Mouse (Mus musculus) CD4-positive helper T cell, adult 2 months (primary cell): ENCODE data around the gene Ccin.

Experiments
- DNase-seq: peaks from one replicate; pipeline ENCODE4 v3.0.0-alpha.2; 2012; ENCODE audit warnings: low read depth, missing footprints, low spot score

Ccin gene

GRCm38 (mm10) chr4:43974914-43975616 lies 8.2 kb upstream of the Ccin start:
- DNase-seq, result no peak

- DNase-seq, result no peak
Measured at GRCm38 (mm10) chr4:43976223-43976740, 7.0 kb upstream of the Ccin start.

GRCm38 (mm10) chr4:43978521-43979443 lies 4.5 kb upstream of the Ccin start:
- DNase-seq, result no peak

- DNase-seq, result no peak
Measured at GRCm38 (mm10) chr4:43979746-43980145, 3.5 kb upstream of the Ccin start.

GRCm38 (mm10) chr4:43980236-43980635 lies 3.0 kb upstream of the Ccin start:
- DNase-seq, result no peak

- DNase-seq, result no peak
Measured at GRCm38 (mm10) chr4:43980846-43981245, 2.4 kb upstream of the Ccin start.

- no peak for DNase-seq
Measured at GRCm38 (mm10) chr4:43981251-43981650, 2.0 kb upstream of the Ccin start.

- DNase-seq, result peak; percentile 92
Measured at GRCm38 (mm10) chr4:43982053-43982732, 1.1 kb upstream of the Ccin start.

- DNase-seq, result no peak
Measured at GRCm38 (mm10) chr4:43983756-43984155, 473 bp downstream of the Ccin start.

- DNase-seq, result no peak
Measured at GRCm38 (mm10) chr4:43984326-43984725, 1.0 kb downstream of the Ccin start.

GRCm38 (mm10) chr4:43988976-43989375 lies 5.7 kb downstream of the Ccin start:
- no peak for DNase-seq

- DNase-seq, result no peak
Measured at GRCm38 (mm10) chr4:43993072-43993471, 9.8 kb downstream of the Ccin start.

GRCm38 (mm10) chr4:43994342-43994741 lies 11.1 kb downstream of the Ccin start:
- no peak for DNase-seq

- no peak for DNase-seq
Measured at GRCm38 (mm10) chr4:44003622-44004021, 20.3 kb downstream of the Ccin start.

- DNase-seq, result no peak
Measured at GRCm38 (mm10) chr4:44004126-44004525, 20.8 kb downstream of the Ccin start, which contains the start of gene Clta. Gene Clta (plus strand): TSS chr4:44004452.

GRCm38 (mm10) chr4:44004623-44005409 lies 21.5 kb downstream of the Ccin start:
- no peak for DNase-seq

- DNase-seq, result no peak
Measured at GRCm38 (mm10) chr4:44010176-44010575, 26.9 kb downstream of the Ccin start.

GRCm38 (mm10) chr4:44010893-44011292 lies 27.6 kb downstream of the Ccin start:
- DNase-seq, result no peak

GRCm38 (mm10) chr4:44011799-44012198 lies 28.5 kb downstream of the Ccin start:
- peak; percentile 23 for DNase-seq

GRCm38 (mm10) chr4:44012376-44013367 lies 29.4 kb downstream of the Ccin start:
- peak; percentile 94 for DNase-seq
